Comparison of ENCODE assay signal across 8 mouse cellular contexts in the genomic region with DNA sequence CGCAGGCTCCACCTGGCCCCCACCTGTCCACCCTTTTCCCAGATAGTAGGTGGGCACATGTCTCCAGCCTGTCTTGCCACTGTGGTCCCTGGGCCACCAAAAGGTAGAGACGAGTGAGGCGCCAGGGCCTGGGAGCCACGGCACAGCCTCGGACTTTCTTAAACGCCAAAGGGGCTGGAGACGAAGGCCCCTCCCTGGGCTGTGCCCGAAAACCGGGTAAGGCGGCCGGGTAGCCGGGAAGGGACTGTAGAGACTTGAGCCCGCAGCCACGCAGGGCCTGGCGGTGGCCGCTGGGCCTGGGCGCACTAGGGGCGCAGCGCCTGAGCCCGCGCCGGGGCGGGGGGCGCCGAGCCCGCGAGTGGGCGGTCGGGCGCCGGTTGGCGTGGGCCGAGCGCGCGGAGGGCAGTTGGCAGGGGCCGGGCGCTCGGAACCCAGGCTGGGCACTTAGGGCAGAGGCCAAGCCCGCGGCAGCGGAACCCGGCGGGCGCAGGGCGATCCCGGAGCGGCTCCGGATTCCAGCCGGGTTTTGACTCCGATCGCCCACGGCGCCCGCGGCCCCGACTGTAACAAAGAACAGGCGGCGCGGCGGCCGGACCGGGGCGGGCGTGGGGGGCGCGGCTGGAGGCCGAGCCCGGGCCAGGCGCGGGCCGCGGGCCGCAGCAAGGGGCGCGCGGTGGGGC. TPM values are rescaled to one million over a fixed set of nuclear protein-coding genes. Genes with fewer than 3 reads are reported as not detected.
DNase-seq lines count a peak whose midpoint lies in the region; ATAC-seq and TF ChIP-seq lines count a peak whose summit lies in the region.

No protein-coding gene starts in this region.

- H3K27ac ChIP-seq in hindbrain, embryonic 10.5 days: peak overlapping the region; percentile 99
- H3K27ac ChIP-seq in lung, embryonic 15.5 days: peak overlapping the region; percentile 100
- H3K27ac ChIP-seq in olfactory bulb, adult 2 months (ENCODE audit: insufficient read depth, low read depth, low read length): peak overlapping the region; percentile 98

- no peaks in the 10 kb centered on the region for H3K9me3 ChIP-seq in hindbrain, embryonic 10.5 days
- no peaks in the 10 kb centered on the region for H3K9me3 ChIP-seq in lung, embryonic 15.5 days

- ATAC-seq in frontal cortex, adult (ENCODE audit: low TSS enrichment): peak; percentile 69
- ATAC-seq in lung, embryonic 15.5 days (ENCODE audit: borderline replicate concordance, extremely low read depth, low FRiP score, low TSS enrichment): peak; percentile 94

- H3K36me3 ChIP-seq in hindbrain, embryonic 10.5 days: peaks cover 29% of the 10 kb centered on the region
- H3K36me3 ChIP-seq in lung, embryonic 15.5 days: no peaks in the 10 kb centered on the region

- H3K4me2 ChIP-seq in lung, embryonic 15.5 days: peak overlapping the region; percentile 72

- H3K27me3 ChIP-seq in hindbrain, embryonic 10.5 days (ENCODE audit: insufficient read depth, poor library complexity, severe bottlenecking): no peaks in the 10 kb centered on the region
- H3K27me3 ChIP-seq in lung, embryonic 15.5 days: no peaks in the 10 kb centered on the region

- peaks cover 32% of the 10 kb centered on the region for H3K4me1 ChIP-seq in hindbrain, embryonic 10.5 days (replicated peaks)
- H3K4me1 ChIP-seq in lung, embryonic 15.5 days: peaks cover 22% of the 10 kb centered on the region; the same call in 1 of the 2 replicates
- peaks cover 8% of the 10 kb centered on the region; the same call in 1 of the 2 replicates for H3K4me1 ChIP-seq in olfactory bulb, adult 2 months (ENCODE audit: control insufficient read depth, insufficient read depth, low read length)

- under 1% methylated on average over 77 of the region's 77 CpGs for WGBS in hindbrain, embryonic 10.5 days
- WGBS in lung, embryonic 15.5 days: under 1% methylated on average over 73 of the region's 77 CpGs
- under 1% methylated on average over 73 of the region's 77 CpGs for WGBS in olfactory bulb, adult 2 months

- H3K9ac ChIP-seq in lung, embryonic 15.5 days: peak overlapping the region; percentile 99

- no peak for TF ChIP-seq POLR2A in olfactory bulb, adult 2 months (IDR thresholded peaks at IDR 0.05; ENCODE audit: insufficient read depth, low read depth, low read length)

- H3K4me3 ChIP-seq in hindbrain, embryonic 10.5 days: peak overlapping the region; percentile 76
- H3K4me3 ChIP-seq in lung, embryonic 15.5 days: peak overlapping the region; percentile 93
- H3K4me3 ChIP-seq in olfactory bulb, adult 2 months (ENCODE audit: insufficient read depth, low read depth, low read length): peak overlapping the region; percentile 98

- peak; percentile 95 for DNase-seq in MN1 (ENCODE audit: low spot score)
- DNase-seq in cerebellum, adult 9-10 months: peak; percentile 86
- DNase-seq in hindbrain, embryonic 10.5 days (ENCODE audit: low spot score): peak; percentile 89
- peak; percentile 72 for DNase-seq in layer of hippocampus, adult 9-10 months (ENCODE audit: low spot score)
- peak; percentile 68 for DNase-seq in thymus, adult 18-20 months

- no peak for TF ChIP-seq CTCF in olfactory bulb, adult 2 months (IDR thresholded peaks at IDR 0.05; ENCODE audit: insufficient read depth, low read depth, low read length)

RNA-seq across cellular contexts. Expression of a gene that starts 0.4 kb away (rescaled TPM):
- 13.8 and 16.8 TPM in 2 replicates for polyA plus RNA-seq in hindbrain, embryonic 10.5 days (2016; fragmentation: Nextera tagmentation; extraction: Ambion mirVana)
- polyA plus RNA-seq in lung, embryonic 15.5 days (2015; fragmentation: Nextera tagmentation; extraction: Ambion mirVana): 9.5 and 10.9 TPM in 2 replicates
- polyA plus RNA-seq in olfactory bulb, adult 2 months (2012; ENCODE audit: insufficient read depth, insufficient read length, low replicate concordance, missing spikeins): not detected in 2 replicates

Comparison
In these comparisons a context has a peak if more than half of its experiments do, and no peak if none do; other contexts are left out.
1. Peak in every context shown above with its lines: DNase-seq, ATAC-seq, H3K4me3 ChIP-seq and H3K27ac ChIP-seq.
2. RNA of a gene that starts 0.4 kb away (polyA plus RNA-seq): 13.8 to 16.8 TPM in hindbrain, embryonic 10.5 days and 9.5 to 10.9 TPM in lung, embryonic 15.5 days; not detected in olfactory bulb, adult 2 months; every median in the first group is over 10 times any median in the second.